Mouse (Mus musculus): ENCODE data around the gene Cphx3. TPM values are rescaled to one million over a fixed set of nuclear protein-coding genes. Genes with fewer than 3 reads are reported as not detected.
"Not testable (repeated sequence)": the region's sequence is repeated elsewhere in the genome, so short reads cannot be mapped to it uniquely, and the experiment has no call there.

The Cphx3 gene
- polyA plus RNA-seq, 1 experiment from 2014 or later = not detected

- not testable (repeated sequence) for H3K4me3 ChIP-seq (replicated peaks); H3K36me3 ChIP-seq; ATAC-seq (ENCODE audit: insufficient number of reproducible peaks, insufficient read depth, low FRiP score, low TSS enrichment, low read depth); H3K4me2 ChIP-seq; H3K27ac ChIP-seq; H3K9ac ChIP-seq (replicated peaks); H3K27me3 ChIP-seq; H3K9me3 ChIP-seq; H3K4me1 ChIP-seq (replicated peaks)
- WGBS = no CpG with 5 or more reads among the region's 6 CpGs
These were observed 176.6 kb downstream of the Cphx3 start for GRCm38 (mm10) chr14:26258729-26259128.

Other genes starting within 250 kb of the Cphx3 start
- 6.2 and 7.0 TPM in 2 replicates for gene Anxa11, start 240.1 kb upstream of the Cphx3 start, polyA plus RNA-seq (2016; fragmentation: Nextera tagmentation; extraction: Ambion mirVana)
- not detected in 2 replicates for gene Plac9a, start 179.2 kb upstream of the Cphx3 start, polyA plus RNA-seq (2016; fragmentation: Nextera tagmentation; extraction: Ambion mirVana)
- gene Tmem254a, start 154.6 kb upstream of the Cphx3 start, polyA plus RNA-seq (2016; fragmentation: Nextera tagmentation; extraction: Ambion mirVana) = 1.7 and 4.1 TPM in 2 replicates
- not detected in 2 replicates for gene Cphx1, start 144.0 kb upstream of the Cphx3 start, polyA plus RNA-seq (2016; fragmentation: Nextera tagmentation; extraction: Ambion mirVana)
- 2.7 and 3.3 TPM in 2 replicates for gene Duxbl1, start 103.7 kb upstream of the Cphx3 start, polyA plus RNA-seq (2016; fragmentation: Nextera tagmentation; extraction: Ambion mirVana)
- 1.7 TPM in 1 of 2 replicates, not detected in the other for gene Gm9780, start 39.6 kb upstream of the Cphx3 start, polyA plus RNA-seq (2016; fragmentation: Nextera tagmentation; extraction: Ambion mirVana)
- 21.7 and 22.1 TPM in 2 replicates for gene Tmem254c, start 14.9 kb upstream of the Cphx3 start, polyA plus RNA-seq (2016; fragmentation: Nextera tagmentation; extraction: Ambion mirVana)
- gene Cphx2, start 781 bp upstream of the Cphx3 start, polyA plus RNA-seq (2016; fragmentation: Nextera tagmentation; extraction: Ambion mirVana) = not detected in 2 replicates
- 3.9 TPM in 1 of 2 replicates, not detected in the other for gene Duxbl2, start 36.1 kb downstream of the Cphx3 start, polyA plus RNA-seq (2016; fragmentation: Nextera tagmentation; extraction: Ambion mirVana)
- gene Plac9b, start 100.2 kb downstream of the Cphx3 start, polyA plus RNA-seq (2016; fragmentation: Nextera tagmentation; extraction: Ambion mirVana) = 2.0 and 3.0 TPM in 2 replicates
- gene Tmem254b, start 124.7 kb downstream of the Cphx3 start, polyA plus RNA-seq (2016; fragmentation: Nextera tagmentation; extraction: Ambion mirVana) = 22.5 and 24.0 TPM in 2 replicates
- 1.6 and 4.0 TPM in 2 replicates for gene Duxbl3, start 175.7 kb downstream of the Cphx3 start, polyA plus RNA-seq (2016; fragmentation: Nextera tagmentation; extraction: Ambion mirVana)

All from limb, embryonic 12.5 days (tissue).